Comparison of ENCODE assay signal across 7 mouse cellular contexts in genomic region chr17:74489024-74489900, GRCm38 (mm10). TPM values are rescaled to one million over a fixed set of nuclear protein-coding genes. Genes with fewer than 3 reads are reported as not detected.
DNase-seq lines count a peak whose midpoint lies in the region; ATAC-seq lines count a peak whose summit lies in the region.

Gene Yipf4, plus strand, starts transcription at chr17:74489493.

- H3K4me2 ChIP-seq in intestine, embryonic 15.5 days (replicated peaks), result peak within 1 kb of the TSS; percentile 52

- no peaks in the 10 kb centered on the region for H3K27me3 ChIP-seq in intestine, embryonic 15.5 days (replicated peaks)
- no peaks in the 10 kb centered on the region for H3K27me3 ChIP-seq in midbrain, embryonic 10.5 days (ENCODE audit: low read depth, poor library complexity, severe bottlenecking)

- 4% methylated on average over 58 of the region's 58 CpGs for WGBS in intestine, embryonic 15.5 days
- WGBS in midbrain, embryonic 10.5 days, result 5% methylated on average over 58 of the region's 58 CpGs

- ATAC-seq in intestine, embryonic 15.5 days, result peak; percentile 100

- intact Hi-C loops in gastrocnemius, postnatal 36 days (cut with DNase I), result no loop called here
- intact Hi-C loops in left cerebral cortex, postnatal 25 days (cut with DNase I), result loop anchor here (1.0 to 5.0 kb wide), 2 partner anchors 39 to 92 kb away; partner anchors contain the start of genes Birc6 and Slc30a6

- no peaks in the 10 kb centered on the region for H3K9me3 ChIP-seq in intestine, embryonic 15.5 days
- H3K9me3 ChIP-seq in midbrain, embryonic 10.5 days (replicated peaks), result no peaks in the 10 kb centered on the region

- H3K9ac ChIP-seq in intestine, embryonic 15.5 days, result peak within 1 kb of the TSS; percentile 82

- peak within 1 kb of the TSS; percentile 89 for H3K4me3 ChIP-seq in intestine, embryonic 15.5 days (replicated peaks)
- peak within 1 kb of the TSS; percentile 82 for H3K4me3 ChIP-seq in midbrain, embryonic 10.5 days

- DNase-seq in adrenal gland, adult 2 months, result peak; percentile 98
- DNase-seq in embryo, embryonic 11.5 days (ENCODE audit: low read depth, low spot score), result peak; percentile 86
- peak; percentile 92 to 99 for DNase-seq in gastrocnemius, postnatal 36 days
- DNase-seq in left cerebral cortex, postnatal 25 days (ENCODE audit: low spot score in 2 of 2), result peak; percentile 98 to 99
- DNase-seq in midbrain, embryonic 10.5 days (ENCODE audit: low spot score), result peak; percentile 94
- DNase-seq in right cerebral cortex, postnatal 4 days, result peak; percentile 93

- peaks cover 4% of the 10 kb centered on the region; the same call in 1 of the 2 replicates for H3K36me3 ChIP-seq in intestine, embryonic 15.5 days
- H3K36me3 ChIP-seq in midbrain, embryonic 10.5 days, result peaks cover 27% of the 10 kb centered on the region

- no peaks in the 10 kb centered on the region for H3K4me1 ChIP-seq in intestine, embryonic 15.5 days (replicated peaks)
- peaks cover 8% of the 10 kb centered on the region for H3K4me1 ChIP-seq in midbrain, embryonic 10.5 days

- peak within 1 kb of the TSS; percentile 91 for H3K27ac ChIP-seq in intestine, embryonic 15.5 days
- H3K27ac ChIP-seq in midbrain, embryonic 10.5 days (replicated peaks), result peak within 1 kb of the TSS; percentile 84

RNA-seq across cellular contexts. Expression of gene Yipf4, which starts in this region (rescaled TPM):
- total RNA-seq in adrenal gland, adult 2 months (2021), result 100 to 1,000 TPM in 1 of 2 experiments, 10 to 100 TPM in 1; 88.5 to 130 TPM
- 308 and 320 TPM in 2 replicates for polyA plus RNA-seq in adrenal gland, adult 2 months (2012; rRNA removed)
- total RNA-seq in gastrocnemius, postnatal 36 days (2021), result 10 to 100 TPM; 19.5 to 25.6 TPM
- polyA plus RNA-seq in intestine, embryonic 15.5 days (2015; fragmentation: Nextera tagmentation; extraction: Ambion mirVana), result 62.6 and 74.2 TPM in 2 replicates
- 10 to 100 TPM; 74.8 to 87.1 TPM for total RNA-seq in left cerebral cortex, postnatal 25 days (2021)
- polyA plus RNA-seq in midbrain, embryonic 10.5 days (2016; fragmentation: Nextera tagmentation; extraction: Ambion mirVana), result 37.0 and 38.8 TPM in 2 replicates

Comparison
In these comparisons a context has a peak if more than half of its experiments do, and no peak if none do; other contexts are left out.
1. Peak in every context shown above with its lines: DNase-seq, ATAC-seq, H3K4me3 ChIP-seq and H3K27ac ChIP-seq.